Mouse (Mus musculus) erythroblast, embryonic 14.5 days (primary cell): Measurements from ENCODE around the gene St3gal3.

ENCODE experiments used
- GATA1 ChIP-seq: IDR thresholded peaks from 2 replicates; pipeline ENCODE4 v1.6.1; 2012; ENCODE audit warnings: low read length, inconsistent platforms, mixed read lengths
- TAL1 ChIP-seq: IDR thresholded peaks from 3 replicates; pipeline ENCODE4 v1.6.1; 2012; ENCODE audit warnings: low read length, inconsistent platforms, mixed read lengths

DNA sequence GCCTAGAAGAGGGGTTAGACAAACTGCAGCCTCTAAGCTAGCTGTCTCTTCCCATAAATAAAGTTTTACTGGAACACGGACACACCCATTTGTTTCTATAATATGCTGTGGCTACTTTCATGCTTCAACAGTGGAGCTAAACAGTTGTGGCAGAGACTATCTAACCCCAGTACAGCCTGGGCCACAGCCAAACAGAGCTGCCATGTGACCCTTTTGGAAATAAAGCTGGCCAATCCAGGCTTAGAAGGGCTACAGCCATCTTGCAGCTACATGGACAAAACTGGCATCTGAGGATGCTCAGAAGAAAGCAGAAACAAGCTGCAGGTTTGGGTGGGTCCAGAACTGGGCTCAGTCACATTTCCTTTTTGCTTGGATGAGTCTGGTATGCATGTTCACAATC lies 158.9 kb downstream of the St3gal3 start:
- TF ChIP-seq TAL1 (no peak), GATA1 (no peak)
